Mouse (Mus musculus): ENCODE data around the gene St6gal1.

- TF ChIP-seq CTCF (IDR thresholded peaks at IDR 0.05; ENCODE audit: borderline replicate concordance, insufficient read depth, low read depth, low read length) = no peak
- TF ChIP-seq POLR2A (IDR thresholded peaks at IDR 0.05; ENCODE audit: borderline replicate concordance, insufficient read depth, low read length) = no peak
Measured at GRCm38 (mm10) chr16:23332136-23332535, 107.6 kb downstream of the St6gal1 start.
